Mouse (Mus musculus): ENCODE data around the gene Cyp4f14.
"Not testable (repeated sequence)": the region's sequence is repeated elsewhere in the genome, so short reads cannot be mapped to it uniquely, and the experiment has no call there.

Cyp4f14 gene

DNA sequence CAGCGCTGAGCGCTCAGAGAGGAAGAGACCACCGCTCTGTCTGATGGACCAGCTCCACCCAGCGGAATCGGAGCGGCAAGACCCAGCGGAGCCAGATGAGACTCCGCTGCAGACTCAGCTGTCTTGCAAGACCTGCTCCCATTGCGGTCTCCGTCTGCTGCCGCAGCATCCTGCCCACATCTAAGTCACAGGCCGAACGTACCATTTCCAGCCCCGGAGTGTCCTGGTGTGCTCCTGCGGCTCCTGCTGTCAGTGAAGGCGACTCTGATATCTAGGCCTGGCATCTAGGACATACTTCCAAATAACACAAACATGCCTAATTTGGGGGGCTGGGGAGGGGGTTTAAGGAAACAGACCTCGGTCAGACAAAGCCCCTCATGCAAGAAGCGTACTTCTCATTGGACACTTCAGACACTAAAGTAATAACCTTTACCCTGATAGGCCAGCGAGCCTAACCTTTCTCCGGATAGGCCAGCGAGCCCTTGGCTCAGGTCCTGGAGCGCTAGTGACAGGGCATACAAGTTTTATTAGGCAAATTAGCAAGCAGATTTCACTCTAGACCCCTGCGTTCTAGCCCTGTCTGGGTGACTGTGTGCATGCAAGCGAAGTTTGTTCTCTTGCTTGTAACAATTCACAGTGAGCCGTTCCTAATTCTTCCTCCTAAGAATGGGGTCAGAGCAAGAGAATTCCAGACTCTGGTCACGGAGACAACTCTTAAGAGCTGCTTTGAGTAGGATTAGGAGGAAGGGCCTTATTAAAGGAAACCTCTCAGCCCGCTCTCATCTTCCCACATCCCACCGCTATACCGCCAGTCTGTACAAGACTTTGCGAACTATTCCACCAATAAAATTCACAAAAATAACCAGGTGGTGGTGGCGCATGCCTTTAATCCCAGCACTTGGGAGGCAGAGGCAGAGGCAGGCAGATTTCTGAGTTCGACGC is 25.6 kb downstream of the Cyp4f14 start, which contains the start of gene Zfp870:
Zfp870 (minus strand) TSS at position 404 of the 942 bp plus-strand sequence.
- DNase-seq (ENCODE audit: low spot score in 2 of 2) = peak; percentile 51 to 87

DNA sequence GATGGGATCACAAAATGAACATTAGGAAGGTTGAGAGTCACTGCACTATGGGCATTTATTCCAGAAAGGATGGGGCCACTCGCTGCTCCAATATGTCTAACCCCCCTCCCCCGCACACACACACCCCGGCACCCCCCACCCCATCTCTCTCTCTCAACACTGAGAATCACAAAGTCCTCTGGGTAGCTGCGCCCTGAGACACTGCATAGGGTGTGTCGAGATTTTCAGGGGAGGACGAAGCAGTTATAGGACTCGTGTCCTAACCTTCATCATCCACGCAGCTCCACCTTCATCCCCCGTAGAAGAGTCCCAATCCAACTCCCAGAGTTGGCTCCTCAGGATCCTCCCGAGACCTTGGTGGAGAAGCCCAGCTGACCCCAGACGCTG is 26.3 kb downstream of the Cyp4f14 start:
- no peak for DNase-seq (ENCODE audit: low spot score in 2 of 2)

- DNase-seq (ENCODE audit: low spot score in 2 of 2) = no peak
These were observed 27.5 kb downstream of the Cyp4f14 start for GRCm38 (mm10) chr17:32889611-32890010.

DNA sequence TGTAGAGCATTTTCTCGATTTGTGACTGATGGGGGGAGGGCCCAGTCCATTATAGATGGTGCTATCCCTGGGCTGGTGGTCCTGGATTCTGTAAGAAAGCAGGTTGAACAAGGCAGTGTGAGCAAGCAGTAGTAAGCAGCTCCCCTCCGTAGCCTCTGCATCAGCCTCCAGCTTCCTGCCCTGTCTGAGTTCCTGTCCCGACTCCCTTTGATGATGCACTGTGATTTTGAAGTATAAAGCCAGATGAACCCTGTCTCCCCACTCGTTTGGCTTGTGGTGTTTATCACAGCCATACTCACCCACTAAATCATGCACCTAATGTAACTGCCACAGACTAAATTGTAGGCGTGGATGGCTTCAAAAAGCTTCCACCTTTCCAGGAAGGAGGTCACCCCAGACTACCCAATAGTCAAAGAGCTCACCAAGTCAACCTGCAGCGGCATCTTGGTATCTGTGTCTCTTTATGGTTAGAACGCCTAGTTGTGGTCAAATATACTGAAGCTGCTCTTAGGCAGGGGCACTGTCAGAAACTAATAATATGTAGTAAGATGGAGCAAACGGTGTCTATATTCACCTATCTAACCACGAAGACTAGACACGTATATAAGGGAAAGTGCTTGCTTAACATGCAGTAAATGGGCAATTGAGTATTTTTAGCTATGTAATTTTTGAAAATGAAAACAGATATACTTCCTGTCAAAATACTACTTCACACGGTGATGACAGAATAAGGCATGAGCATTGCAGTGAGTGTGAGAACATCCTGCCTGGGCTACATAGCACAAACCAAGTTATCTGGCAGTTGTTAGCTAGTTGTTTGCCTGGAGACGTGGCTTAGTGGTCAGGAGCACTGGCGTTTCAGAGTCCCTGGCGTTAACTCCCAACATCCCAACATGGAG is 36.6 kb downstream of the Cyp4f14 start:
- DNase-seq (ENCODE audit: low spot score in 2 of 2) = no peak

GRCm38 (mm10) chr17:32878773-32879172 is 38.4 kb downstream of the Cyp4f14 start:
- no peak for DNase-seq (ENCODE audit: low spot score in 2 of 2)

DNA sequence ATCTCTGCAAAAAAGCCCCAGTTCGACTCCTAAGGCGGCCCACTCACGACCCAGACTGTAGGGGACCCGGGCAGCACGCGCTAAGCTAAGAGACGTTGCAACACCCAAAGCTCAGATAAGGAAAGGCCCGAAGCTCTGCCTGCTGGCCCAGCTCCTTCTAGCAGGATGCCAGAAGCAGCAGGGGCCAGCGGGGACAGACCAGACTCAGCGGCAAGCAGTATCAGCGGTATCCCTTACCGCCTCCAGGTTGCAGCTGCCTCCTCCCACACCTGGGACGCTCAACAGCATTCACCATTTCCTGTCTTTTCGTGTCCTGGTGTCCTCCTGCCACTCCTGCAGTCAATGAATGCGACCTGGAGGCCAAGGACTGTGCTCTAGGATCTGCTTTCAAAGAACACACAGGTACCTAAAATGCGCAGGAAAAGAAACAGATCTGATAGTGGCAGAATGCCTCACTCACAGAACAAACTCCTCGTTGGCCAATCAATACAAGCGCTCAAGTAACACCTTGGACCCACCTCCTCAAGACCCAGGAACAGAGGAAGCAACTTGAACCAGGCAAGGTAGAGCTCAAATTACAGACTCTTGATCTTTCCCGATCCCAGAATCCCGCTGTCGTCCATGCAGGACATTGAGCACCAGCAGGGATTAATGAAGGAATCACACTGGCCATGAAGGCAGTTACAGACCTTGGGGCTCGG is 39.5 kb downstream of the Cyp4f14 start:
- DNase-seq (ENCODE audit: low spot score in 2 of 2) = no peak

GRCm38 (mm10) chr17:32872696-32873095 is 44.4 kb downstream of the Cyp4f14 start:
- no peak for DNase-seq (ENCODE audit: low spot score in 2 of 2)

DNA sequence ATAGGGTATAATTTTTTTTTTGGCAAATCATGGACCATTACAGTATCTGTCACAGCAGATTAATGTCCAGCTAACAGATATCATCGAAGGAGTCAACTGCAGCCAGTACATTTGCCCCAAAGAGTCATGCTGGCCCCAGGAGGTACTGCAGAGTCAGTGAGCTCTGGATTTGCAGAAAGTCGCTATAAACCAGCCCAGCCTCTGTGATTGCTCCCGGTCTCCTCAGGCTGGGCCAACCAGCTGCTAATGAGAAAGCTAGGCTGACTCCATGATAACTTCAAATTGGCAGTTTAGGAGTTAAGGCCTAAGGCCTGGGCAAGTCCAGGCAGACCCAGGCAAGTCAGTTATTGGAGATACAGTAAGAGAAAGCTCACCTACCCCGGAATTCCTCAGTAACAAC is 45.1 kb downstream of the Cyp4f14 start:
- no peak for DNase-seq (ENCODE audit: low spot score in 2 of 2)

- no peak for DNase-seq (ENCODE audit: low spot score in 2 of 2)
These were observed 45.7 kb downstream of the Cyp4f14 start for GRCm38 (mm10) chr17:32871483-32871882.

DNA sequence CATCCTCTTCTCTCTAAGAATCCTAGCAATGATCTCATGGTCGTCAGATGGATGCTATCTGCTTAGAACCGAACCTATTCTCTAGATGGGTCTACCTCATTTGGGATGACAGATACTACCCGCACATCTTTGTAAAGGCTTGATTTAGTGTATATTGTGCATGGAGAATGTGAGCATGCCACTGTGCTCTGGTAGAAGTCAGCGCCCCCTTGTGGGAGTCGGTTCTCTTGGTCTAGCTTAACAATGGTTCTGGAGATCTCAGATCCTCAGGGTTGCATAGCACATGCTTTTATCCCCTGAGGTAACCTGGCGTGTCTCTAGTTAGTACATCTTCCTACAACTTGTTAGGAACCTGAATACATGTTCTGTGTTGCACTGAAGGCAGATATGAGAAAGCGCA is 49.9 kb downstream of the Cyp4f14 start:
- DNase-seq (ENCODE audit: low spot score in 2 of 2) = not testable (repeated sequence)

GRCm38 (mm10) chr17:32856713-32857112 is 60.4 kb downstream of the Cyp4f14 start:
- DNase-seq (ENCODE audit: low spot score in 2 of 2) = not testable (repeated sequence)

Measured in cerebellum, postnatal 4 days (tissue).